Mouse (Mus musculus): ENCODE measurements at regions not wholly inside any gene's neighbourhood (a gene's known extent, or its start where the extent isn't known, plus 50 kb on each side); places are given as distances from the start of the nearest gene placed in this dataset.

- TF ChIP-seq POLR2A (IDR thresholded peaks at IDR 0.05; ENCODE audit: borderline replicate concordance, control insufficient read depth, low read depth, low read length): no peak
- no peak for TF ChIP-seq CTCF (IDR thresholded peaks at IDR 0.05; ENCODE audit: control insufficient read depth, insufficient read depth, low read length)
- WGBS: 79% methylated on average over 2 of the region's 2 CpGs
Observed at GRCm38 (mm10) chr12:38985909-38986308, 206.7 kb downstream of the Etv1 start.

GRCm38 (mm10) chr12:38986346-38986745 lies 207.2 kb downstream of the Etv1 start:
- H3K27ac ChIP-seq (ENCODE audit: control insufficient read depth, insufficient read depth, low read depth, low read length, poor library complexity): no peak overlapping the region
- no peak for TF ChIP-seq CTCF (IDR thresholded peaks at IDR 0.05; ENCODE audit: control insufficient read depth, insufficient read depth, low read length)
- WGBS: 77% methylated on average over 3 of the region's 3 CpGs
- H3K4me3 ChIP-seq (replicated peaks; ENCODE audit: control insufficient read depth, low read depth, low read length): no peak overlapping the region
- H3K4me1 ChIP-seq (ENCODE audit: control insufficient read depth, insufficient read depth, low read length): no peaks in the 10 kb centered on the region

More at GRCm38 (mm10) chr12:38985909-38986308, 206.7 kb downstream of the Etv1 start:
- Histone ChIP-seq H3K4me3 (replicated peaks; ENCODE audit: control insufficient read depth, low read depth, low read length) (no peak overlapping the region), H3K4me1 (ENCODE audit: control insufficient read depth, insufficient read depth, low read length) (no peaks in the 10 kb centered on the region), H3K27ac (ENCODE audit: control insufficient read depth, insufficient read depth, low read depth, low read length, poor library complexity) (no peak overlapping the region)

- TF ChIP-seq CTCF (IDR thresholded peaks at IDR 0.05; ENCODE audit: control insufficient read depth, insufficient read depth, low read length) (no peak), POLR2A (IDR thresholded peaks at IDR 0.05; ENCODE audit: borderline replicate concordance, control insufficient read depth, low read depth, low read length) (no peak)
- H3K4me3 ChIP-seq (replicated peaks; ENCODE audit: control insufficient read depth, low read depth, low read length): no peak overlapping the region
- H3K4me1 ChIP-seq (ENCODE audit: control insufficient read depth, insufficient read depth, low read length): no peaks in the 10 kb centered on the region
- no peak overlapping the region for H3K27ac ChIP-seq (ENCODE audit: control insufficient read depth, insufficient read depth, low read depth, low read length, poor library complexity)
Observed at GRCm38 (mm10) chr12:38987277-38987676, 208.1 kb downstream of the Etv1 start.

GRCm38 (mm10) chr12:38987819-38988218 lies 208.6 kb downstream of the Etv1 start:
- TF ChIP-seq POLR2A (IDR thresholded peaks at IDR 0.05; ENCODE audit: borderline replicate concordance, control insufficient read depth, low read depth, low read length): no peak
- no peak for TF ChIP-seq CTCF (IDR thresholded peaks at IDR 0.05; ENCODE audit: control insufficient read depth, insufficient read depth, low read length)
- no peak overlapping the region for H3K27ac ChIP-seq (ENCODE audit: control insufficient read depth, insufficient read depth, low read depth, low read length, poor library complexity)
- 84% methylated on average over 4 of the region's 4 CpGs for WGBS
- no peaks in the 10 kb centered on the region for H3K4me1 ChIP-seq (ENCODE audit: control insufficient read depth, insufficient read depth, low read length)
- no peak overlapping the region for H3K4me3 ChIP-seq (replicated peaks; ENCODE audit: control insufficient read depth, low read depth, low read length)

- TF ChIP-seq POLR2A (IDR thresholded peaks at IDR 0.05; ENCODE audit: borderline replicate concordance, control insufficient read depth, low read depth, low read length): no peak
- no peak for TF ChIP-seq CTCF (IDR thresholded peaks at IDR 0.05; ENCODE audit: control insufficient read depth, insufficient read depth, low read length)
- H3K4me3 ChIP-seq (replicated peaks; ENCODE audit: control insufficient read depth, low read depth, low read length): no peak overlapping the region
- WGBS: 78% methylated on average over 2 of the region's 2 CpGs
Observed at GRCm38 (mm10) chr12:39027179-39027578, 248.0 kb downstream of the Etv1 start.

GRCm38 (mm10) chr12:39027948-39028347 lies 248.8 kb downstream of the Etv1 start:
- 64% methylated on average over 2 of the region's 2 CpGs for WGBS
- TF ChIP-seq CTCF (IDR thresholded peaks at IDR 0.05; ENCODE audit: control insufficient read depth, insufficient read depth, low read length) (no peak), POLR2A (IDR thresholded peaks at IDR 0.05; ENCODE audit: borderline replicate concordance, control insufficient read depth, low read depth, low read length) (no peak)

More at GRCm38 (mm10) chr12:39027179-39027578, 248.0 kb downstream of the Etv1 start:
- H3K27ac ChIP-seq (ENCODE audit: control insufficient read depth, insufficient read depth, low read depth, low read length, poor library complexity): no peak overlapping the region
- no peaks in the 10 kb centered on the region for H3K4me1 ChIP-seq (ENCODE audit: control insufficient read depth, insufficient read depth, low read length)

GRCm38 (mm10) chr12:39033982-39034381 lies 254.8 kb downstream of the Etv1 start:
- WGBS: 60% methylated on average over 3 of the region's 3 CpGs
- Histone ChIP-seq H3K4me1 (ENCODE audit: control insufficient read depth, insufficient read depth, low read length) (no peaks in the 10 kb centered on the region), H3K4me3 (replicated peaks; ENCODE audit: control insufficient read depth, low read depth, low read length) (no peak overlapping the region), H3K27ac (ENCODE audit: control insufficient read depth, insufficient read depth, low read depth, low read length, poor library complexity) (no peak overlapping the region)
- TF ChIP-seq POLR2A (IDR thresholded peaks at IDR 0.05; ENCODE audit: borderline replicate concordance, control insufficient read depth, low read depth, low read length): no peak
- TF ChIP-seq CTCF (IDR thresholded peaks at IDR 0.05; ENCODE audit: control insufficient read depth, insufficient read depth, low read length): no peak

More at GRCm38 (mm10) chr12:39027948-39028347, 248.8 kb downstream of the Etv1 start:
- Histone ChIP-seq H3K27ac (ENCODE audit: control insufficient read depth, insufficient read depth, low read depth, low read length, poor library complexity) (no peak overlapping the region), H3K4me3 (replicated peaks; ENCODE audit: control insufficient read depth, low read depth, low read length) (no peak overlapping the region), H3K4me1 (ENCODE audit: control insufficient read depth, insufficient read depth, low read length) (no peaks in the 10 kb centered on the region)

GRCm38 (mm10) chr12:39036466-39037037 lies 257.4 kb downstream of the Etv1 start:
- TF ChIP-seq POLR2A (IDR thresholded peaks at IDR 0.05; ENCODE audit: borderline replicate concordance, control insufficient read depth, low read depth, low read length) (no peak), CTCF (IDR thresholded peaks at IDR 0.05; ENCODE audit: control insufficient read depth, insufficient read depth, low read length) (no peak)
- 82% methylated on average over 2 of the region's 2 CpGs for WGBS
- Histone ChIP-seq H3K27ac (ENCODE audit: control insufficient read depth, insufficient read depth, low read depth, low read length, poor library complexity) (no peak overlapping the region), H3K4me3 (replicated peaks; ENCODE audit: control insufficient read depth, low read depth, low read length) (no peak overlapping the region), H3K4me1 (ENCODE audit: control insufficient read depth, insufficient read depth, low read length) (no peaks in the 10 kb centered on the region)

GRCm38 (mm10) chr12:39038077-39038476 lies 258.9 kb downstream of the Etv1 start:
- TF ChIP-seq CTCF (IDR thresholded peaks at IDR 0.05; ENCODE audit: control insufficient read depth, insufficient read depth, low read length) (no peak), POLR2A (IDR thresholded peaks at IDR 0.05; ENCODE audit: borderline replicate concordance, control insufficient read depth, low read depth, low read length) (no peak)
- 81% methylated on average over 3 of the region's 3 CpGs for WGBS
- Histone ChIP-seq H3K4me3 (replicated peaks; ENCODE audit: control insufficient read depth, low read depth, low read length) (no peak overlapping the region), H3K4me1 (ENCODE audit: control insufficient read depth, insufficient read depth, low read length) (no peaks in the 10 kb centered on the region), H3K27ac (ENCODE audit: control insufficient read depth, insufficient read depth, low read depth, low read length, poor library complexity) (no peak overlapping the region)
